Mouse (Mus musculus): ENCODE results near the gene Ptpn5.

DNA sequence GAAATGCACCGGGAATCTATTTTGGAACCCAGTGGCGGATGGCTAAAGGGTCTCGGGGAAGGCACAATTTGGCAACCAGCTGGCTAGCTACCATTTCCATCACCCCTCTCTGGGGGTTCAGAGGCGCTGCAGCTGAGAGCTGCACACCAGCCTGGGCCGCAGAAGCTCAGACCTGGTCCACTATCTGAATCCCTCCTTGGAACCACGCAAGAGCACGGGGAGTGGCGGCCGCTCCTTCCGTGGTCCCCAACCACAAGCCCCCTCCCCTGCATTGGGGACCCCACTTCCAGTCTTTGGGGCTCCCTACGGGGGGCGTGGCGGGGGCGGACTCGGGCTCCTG is 1.7 kb downstream of the Ptpn5 start:
- TF ChIP-seq POLR2A (IDR thresholded peaks at IDR 0.05; ENCODE audit: insufficient read depth, low read length) = no peak
- no peak for TF ChIP-seq CTCF (IDR thresholded peaks at IDR 0.05; ENCODE audit: low read depth, low read length)

Measured in ES-Bruce4 (cell line).